Mouse (Mus musculus) adrenal gland, adult 2 months (tissue): ENCODE data around the gene Fbln2. TPM values are rescaled to one million over a fixed set of nuclear protein-coding genes. Genes with fewer than 3 reads are reported as not detected.
"Not testable (repeated sequence)": the region's sequence is repeated elsewhere in the genome, so short reads cannot be mapped to it uniquely, and the experiment has no call there.

Experiments used
- DNase-seq: peaks from one replicate; pipeline ENCODE4 v3.0.0; 2021
- long read RNA-seq: library from polyadenylated mRNA; stranded (forward); transcript quantifications from one replicate; pipeline ENCODE4 v2.0.0, GENCODE M21; 2021
- polyA plus RNA-seq: library from polyadenylated mRNA; depleted of rRNA; stranded (reverse); fragments of >200 nt; gene quantifications from 2 replicates; pipeline ENCODE4 v1.2.3, GENCODE M21; 2012; rRNA removed
- total RNA-seq, 2 experiments: library from RNA; stranded (reverse); gene quantifications; 2 replicates each; pipeline ENCODE4 v1.2.3; 2021

Gene Fbln2
- 10 to 100 TPM in 1 of 2 experiments, 1 to 10 TPM in 1; 9.7 to 17.9 TPM for total RNA-seq
- 22.7 and 26.6 TPM in 2 replicates for polyA plus RNA-seq
- long read RNA-seq, full-length matches to known transcripts: 21 of 26 reads
- long read RNA-seq, partial matches to known transcripts: 4 of 26 reads
- long read RNA-seq, other reads (novel, unspliced or antisense): 1 of 26 reads

DNA sequence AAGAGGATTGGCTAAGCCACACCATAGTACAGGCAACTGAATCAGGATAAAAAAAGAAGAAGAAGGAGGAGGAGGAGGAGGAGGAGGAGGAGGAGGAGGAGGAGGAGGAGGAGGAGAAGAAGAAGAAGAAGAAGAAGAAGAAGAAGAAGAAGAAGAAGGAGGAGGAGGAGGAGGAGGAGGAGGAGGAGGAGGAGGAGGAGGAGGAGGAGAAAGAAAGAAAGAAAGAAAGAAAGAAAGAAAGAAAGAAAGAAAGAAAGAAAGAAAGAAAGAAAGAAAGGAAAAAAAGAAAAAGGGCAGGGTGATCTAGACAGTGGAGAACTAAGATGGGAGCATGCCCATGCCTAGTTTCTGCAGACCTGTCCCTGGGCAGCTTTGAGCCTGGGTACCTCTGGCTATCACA lies at the start of gene Fbln2:
Fbln2 (plus strand) TSS at position 301 of the 400 bp plus-strand sequence.
- not testable (repeated sequence) for DNase-seq

DNA sequence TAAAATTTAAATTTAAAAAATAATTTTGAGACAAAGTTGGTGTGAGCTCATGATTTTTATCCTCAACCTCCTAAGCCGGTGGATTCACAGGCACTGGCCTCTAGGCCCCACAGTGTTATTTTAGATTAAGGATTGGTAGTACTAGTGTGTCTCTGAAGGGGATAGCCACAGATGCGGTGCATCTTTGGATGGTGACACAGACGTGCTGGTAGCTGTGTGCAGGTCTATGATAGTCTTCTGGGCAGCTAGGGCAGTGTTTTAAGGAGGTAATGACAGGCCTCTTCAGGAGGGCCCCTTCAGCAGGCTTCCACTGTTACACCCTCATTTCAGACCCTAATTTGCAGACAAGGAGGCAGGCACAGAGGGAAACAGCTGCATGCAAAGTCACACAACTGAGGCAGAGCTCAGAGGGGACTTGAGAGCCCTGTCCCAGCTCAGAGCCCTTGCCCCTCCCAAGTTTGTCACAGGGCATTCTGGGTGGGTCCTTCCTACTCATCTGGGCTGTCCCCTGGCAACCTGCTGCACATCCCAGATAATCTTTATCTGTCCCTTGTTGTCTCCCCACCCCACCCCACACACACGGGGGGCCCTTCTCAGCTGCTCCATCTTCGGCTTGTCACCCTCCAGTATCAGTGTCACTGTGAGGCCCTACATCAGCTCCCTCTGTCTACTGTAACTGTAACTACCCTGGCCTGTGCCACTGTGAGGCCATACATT lies 48.9 kb upstream of the Fbln2 start:
- DNase-seq: no peak

DNA sequence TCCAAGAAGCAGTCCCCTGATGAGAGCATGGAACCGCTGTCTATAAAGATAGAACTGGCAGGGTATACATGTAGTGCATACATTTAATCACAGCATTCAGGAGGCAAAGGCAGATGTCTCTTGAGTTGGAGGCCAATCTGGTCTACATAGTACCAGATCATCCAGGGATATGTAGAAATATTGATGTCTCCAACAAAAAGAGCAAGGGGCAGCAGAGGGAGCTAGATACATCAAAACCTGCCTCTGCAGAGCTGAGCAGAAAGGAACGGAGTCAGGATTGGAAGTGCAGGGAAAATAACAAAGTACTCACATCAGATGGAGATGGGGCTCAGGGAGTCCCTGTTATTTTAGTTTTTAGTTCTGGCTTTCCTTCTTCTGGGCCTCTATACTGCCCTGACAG lies 47.7 kb upstream of the Fbln2 start:
- DNase-seq: no peak

DNA sequence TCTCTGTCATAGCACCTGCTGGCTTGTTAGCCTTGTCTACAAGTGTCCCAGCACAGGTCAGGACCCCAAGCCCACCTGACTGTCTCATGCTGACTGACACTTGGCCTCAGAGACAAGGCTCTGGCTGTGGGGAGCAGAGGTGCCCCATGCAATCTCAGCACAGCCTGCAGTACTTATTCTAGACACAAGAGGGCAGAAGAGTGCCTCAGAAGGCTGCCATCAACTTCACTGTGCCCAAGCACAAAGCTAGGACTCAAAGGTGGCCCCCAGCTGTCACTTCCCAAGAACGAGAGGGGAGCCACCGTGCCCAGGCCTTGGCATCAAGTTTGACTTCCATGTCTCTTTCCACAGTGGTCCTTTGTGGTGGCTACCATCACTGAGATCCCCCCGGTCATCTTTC lies 47.0 kb upstream of the Fbln2 start:
- peak; percentile 62 for DNase-seq

GRCm38 (mm10) chr6:91167828-91168227 lies 44.4 kb upstream of the Fbln2 start:
- DNase-seq: no peak

- no peak for DNase-seq
Observed at GRCm38 (mm10) chr6:91169129-91169528, 43.1 kb upstream of the Fbln2 start.

- no peak for DNase-seq
Observed at GRCm38 (mm10) chr6:91171396-91171895, 40.8 kb upstream of the Fbln2 start.

DNA sequence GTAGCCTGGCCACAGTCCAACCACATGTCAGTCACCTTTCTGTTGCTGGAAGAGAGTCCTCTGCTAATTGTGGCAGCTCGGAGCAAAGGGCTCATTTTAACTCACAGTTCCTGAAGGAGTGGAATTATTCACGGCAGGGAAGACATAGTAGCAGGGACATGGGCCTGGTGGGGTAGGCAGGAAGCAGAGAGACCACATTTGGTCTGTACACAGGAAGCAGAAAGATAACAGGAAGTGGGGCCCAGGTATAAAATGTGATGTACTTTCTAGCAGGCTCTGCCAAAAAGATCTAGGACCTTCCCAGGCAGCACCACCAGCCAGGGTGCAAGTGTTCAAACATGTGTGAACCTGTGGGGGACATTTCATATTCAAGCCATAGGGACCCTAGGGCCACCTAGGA lies 39.9 kb upstream of the Fbln2 start:
- DNase-seq: no peak

DNA sequence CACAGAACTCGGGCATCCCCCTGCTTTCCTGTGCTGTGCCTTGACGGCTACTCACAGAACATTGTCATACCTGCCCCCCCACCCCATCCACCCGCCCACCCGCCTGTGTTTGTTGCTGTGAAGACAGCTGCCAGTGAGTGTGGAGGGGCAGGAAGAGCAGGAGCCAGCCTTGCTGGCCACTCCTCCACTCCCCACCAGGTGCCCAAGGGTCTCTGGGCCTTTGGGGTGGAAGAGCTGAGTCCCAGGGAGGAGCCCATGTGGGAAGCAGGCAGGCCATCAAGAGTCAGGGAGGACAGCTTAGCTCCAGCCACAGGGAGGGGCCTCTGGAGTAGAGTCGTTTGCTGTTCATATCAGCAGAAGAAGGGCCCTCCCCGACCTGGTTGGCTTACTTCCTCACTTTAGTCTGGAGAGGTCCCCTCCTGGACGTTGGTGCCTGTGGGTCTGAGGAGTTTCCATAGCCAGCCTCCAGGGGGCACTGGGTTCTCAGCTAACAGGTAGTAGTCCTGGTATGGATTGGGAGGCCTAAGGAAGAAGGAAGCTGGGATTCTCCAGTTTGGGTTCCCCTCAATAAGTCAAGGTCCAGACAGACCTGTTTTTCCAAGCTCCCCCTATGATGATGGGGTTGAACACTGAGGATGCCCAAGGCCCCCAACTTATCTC lies 38.9 kb upstream of the Fbln2 start:
- peak; percentile 62 for DNase-seq

DNA sequence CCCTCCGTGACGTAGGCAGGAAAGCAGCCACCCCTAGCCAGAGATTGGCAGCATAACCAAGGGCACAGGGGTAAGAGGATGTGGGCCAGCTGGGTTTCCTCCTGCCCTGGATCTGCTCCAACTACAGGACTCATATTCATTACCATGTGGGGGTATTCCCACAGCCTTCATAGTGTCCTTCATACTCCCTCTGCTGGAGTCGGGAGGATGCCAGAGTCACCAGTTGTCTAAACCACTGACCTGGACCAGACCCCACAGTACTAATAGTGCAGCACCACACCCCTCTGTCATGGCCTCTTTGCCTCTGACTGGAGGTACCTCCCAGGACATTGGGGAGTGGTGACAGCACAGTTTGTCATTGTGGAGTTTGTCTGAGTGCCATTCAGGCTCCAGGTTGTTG lies 38.0 kb upstream of the Fbln2 start:
- no peak for DNase-seq

- no peak for DNase-seq
Observed at GRCm38 (mm10) chr6:91180767-91181171, 31.5 kb upstream of the Fbln2 start.

- peak; percentile 63 for DNase-seq
Observed at GRCm38 (mm10) chr6:91181320-91181719, 30.9 kb upstream of the Fbln2 start.

- DNase-seq: no peak
Observed at GRCm38 (mm10) chr6:91182075-91182490, 30.2 kb upstream of the Fbln2 start.

DNA sequence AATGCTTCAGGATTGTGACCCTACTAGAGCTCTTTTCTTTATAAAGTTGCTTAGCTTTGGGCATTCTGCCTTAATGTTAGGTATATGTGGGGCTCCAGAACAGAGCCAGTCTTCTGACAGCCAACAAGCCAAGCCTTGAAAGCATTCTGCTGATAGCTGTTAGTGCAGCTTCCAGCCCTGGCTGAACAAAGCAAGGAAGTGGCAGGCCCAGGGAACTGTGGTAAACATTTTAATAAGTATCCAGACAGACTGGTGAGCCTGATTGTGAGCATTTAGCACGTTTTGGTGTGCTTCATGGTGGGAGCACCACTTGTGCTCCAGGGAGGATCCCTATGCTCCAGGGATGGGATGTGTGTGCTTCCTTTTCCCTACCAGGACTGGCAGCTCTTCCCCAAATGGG lies 29.2 kb upstream of the Fbln2 start:
- DNase-seq: no peak

DNA sequence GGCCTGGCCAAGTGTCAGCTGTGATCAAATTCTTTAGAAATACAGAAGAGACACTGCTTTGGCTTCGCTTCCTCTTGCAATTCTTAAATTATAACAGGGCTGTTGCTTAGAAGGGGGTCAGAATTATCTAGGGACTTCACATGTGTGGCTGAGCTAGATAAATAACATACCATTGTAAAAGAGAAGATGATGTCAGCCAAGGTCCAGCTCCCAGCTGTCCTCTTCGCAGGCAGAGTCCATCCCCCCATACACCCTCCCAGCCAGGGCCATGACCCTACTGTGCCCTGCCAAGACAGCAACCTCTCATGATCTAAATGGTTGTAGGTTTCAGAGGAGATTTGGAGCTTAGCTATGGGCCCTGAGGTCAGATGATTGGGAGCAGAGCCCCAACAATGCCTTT lies 28.3 kb upstream of the Fbln2 start:
- DNase-seq: no peak

GRCm38 (mm10) chr6:91184776-91185175 lies 27.5 kb upstream of the Fbln2 start:
- DNase-seq: no peak

DNA sequence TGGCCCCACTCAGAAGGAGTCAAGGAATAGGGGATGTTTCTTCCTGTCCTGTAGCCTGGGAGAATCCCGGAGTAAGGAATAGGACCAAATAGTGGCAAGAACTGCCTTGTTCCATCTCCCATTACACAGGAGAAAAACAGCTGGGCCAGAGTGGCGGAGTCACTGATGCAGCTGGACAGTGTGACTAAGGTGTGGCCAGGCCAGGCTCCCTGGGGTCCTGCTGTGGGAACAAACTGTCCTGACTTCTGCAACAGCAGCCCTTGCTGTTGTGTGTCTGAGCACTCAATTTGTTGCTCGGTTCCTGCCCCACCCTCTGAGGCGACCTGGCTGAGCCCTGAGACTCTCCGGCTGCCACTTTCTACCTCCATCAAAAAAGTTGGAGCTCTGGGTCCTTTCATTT lies 26.8 kb upstream of the Fbln2 start:
- no peak for DNase-seq

DNA sequence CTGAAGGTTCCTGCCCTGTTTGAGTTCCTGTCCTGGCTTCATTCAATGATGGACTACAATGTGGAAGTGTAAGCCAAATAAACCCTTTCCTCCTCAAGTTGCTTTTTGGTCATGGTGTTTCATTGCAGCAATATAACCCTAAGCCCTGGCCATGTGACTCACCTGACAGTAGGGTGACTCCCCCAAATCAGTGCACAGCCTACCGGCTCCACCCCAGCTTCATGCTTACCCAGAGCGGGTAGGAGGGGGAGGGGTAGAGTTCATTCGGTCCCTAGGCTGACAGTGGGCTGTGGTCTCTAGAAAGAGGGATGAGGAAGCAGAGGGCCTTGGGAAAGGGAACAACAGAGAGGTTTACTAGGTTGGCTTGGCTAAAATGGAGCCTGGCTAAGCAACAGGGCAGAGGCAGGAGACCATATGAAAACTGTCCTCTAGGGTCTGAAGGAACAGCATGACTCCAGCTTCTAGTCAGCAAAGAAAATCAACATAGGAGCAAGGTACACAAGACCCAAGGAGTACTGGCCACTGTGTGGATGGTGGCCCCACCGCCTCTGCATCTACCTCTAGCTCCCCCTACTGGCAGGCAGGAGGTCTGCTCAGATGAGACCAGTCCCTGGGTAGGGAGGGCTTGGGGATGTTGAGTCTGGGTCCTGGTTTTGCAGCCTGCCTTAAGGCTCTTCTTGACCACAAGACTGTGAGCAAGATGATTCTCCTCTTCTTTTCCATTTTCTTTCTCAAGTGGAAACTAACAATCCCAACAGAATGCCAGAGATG lies 25.9 kb upstream of the Fbln2 start:
- DNase-seq: no peak

GRCm38 (mm10) chr6:91186934-91187333 lies 25.3 kb upstream of the Fbln2 start:
- DNase-seq: no peak

DNA sequence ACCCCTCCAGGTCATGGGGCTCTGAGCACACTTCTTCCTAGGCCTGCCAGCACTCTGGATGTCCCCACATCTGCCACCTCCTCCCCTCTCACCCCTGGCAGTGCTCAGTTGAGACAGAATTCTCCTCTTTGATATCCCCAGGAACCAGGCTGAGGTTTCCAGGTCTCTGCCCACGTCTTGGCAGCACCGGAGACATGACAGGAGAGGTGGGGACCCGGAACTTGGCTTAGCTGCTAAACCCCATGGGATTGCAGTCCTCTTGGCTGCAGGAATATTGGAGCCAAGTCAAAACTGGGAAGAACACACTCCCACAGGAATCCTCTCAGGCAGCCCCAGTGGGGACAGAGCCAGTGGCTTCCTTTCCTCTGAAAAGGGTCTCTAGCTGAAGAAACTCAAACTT lies 24.4 kb upstream of the Fbln2 start:
- no peak for DNase-seq

DNA sequence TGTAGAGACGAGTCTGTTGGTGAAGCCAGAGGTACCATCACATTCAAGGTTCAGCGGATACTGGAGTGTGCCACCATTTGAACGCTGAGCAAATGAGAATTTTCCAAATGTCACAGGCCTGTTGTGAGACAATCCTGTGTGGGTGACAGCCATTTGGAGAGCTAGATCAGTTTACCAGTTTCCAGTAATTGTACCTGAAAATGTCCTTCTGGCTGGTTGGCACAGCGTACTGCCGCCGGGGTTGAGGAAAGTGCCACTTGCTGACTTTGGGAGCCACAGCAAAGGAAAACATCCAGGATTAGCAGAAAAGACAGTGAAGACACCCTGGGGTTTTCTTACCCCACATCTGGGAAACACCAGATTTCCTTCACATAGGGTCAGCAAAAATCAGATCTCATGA lies 22.3 kb upstream of the Fbln2 start:
- DNase-seq: no peak

GRCm38 (mm10) chr6:91191465-91191864 lies 20.8 kb upstream of the Fbln2 start:
- DNase-seq: no peak

DNA sequence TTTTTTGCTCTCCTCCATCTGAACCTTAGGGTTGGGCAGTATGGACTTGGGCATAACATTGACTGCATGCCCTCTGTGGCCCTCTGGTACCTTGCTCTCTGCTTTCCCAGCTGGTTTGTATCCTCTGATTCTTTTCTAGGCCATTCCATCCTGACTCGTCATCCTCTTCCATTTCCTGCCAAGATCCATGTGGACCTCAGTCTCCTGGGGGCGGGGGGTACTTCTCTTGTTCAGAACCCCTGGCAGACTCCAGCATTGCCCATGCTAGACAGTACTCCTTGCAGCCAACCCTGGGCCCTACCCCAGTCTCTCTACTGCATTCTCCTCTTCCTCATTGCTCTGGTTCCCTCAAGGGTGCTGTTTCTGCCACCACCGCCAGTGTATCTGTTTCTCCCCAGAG lies 19.8 kb upstream of the Fbln2 start:
- DNase-seq: no peak
